Mouse (Mus musculus) stomach, embryonic 16.5 days (tissue): Measurements from ENCODE around the gene Itga10. TPM values are rescaled to one million over a fixed set of nuclear protein-coding genes. Genes with fewer than 3 reads are reported as not detected.
"Not testable (repeated sequence)": the region's sequence is repeated elsewhere in the genome, so short reads cannot be mapped to it uniquely, and the experiment has no call there.

ENCODE experiments used
- ATAC-seq: fragments of 200-750 bp; cut with Nextera tagmentation; 2 replicates; pipeline ENCODE4 v1.8.0; 2017; ENCODE audit warnings: moderate number of reproducible peaks, moderate TSS enrichment; ENCODE audit not compliant: insufficient read depth, low FRiP score
- H3K27ac ChIP-seq: fragments of 300-500 bp; sonication (generic); 2 replicates; pipeline ENCODE4 v1.5.1; 2014; ENCODE audit warnings: low read length
- H3K27me3 ChIP-seq: fragments of 300-500 bp; sonication (generic); 2 replicates; pipeline ENCODE4 v1.6.1; 2014; ENCODE audit warnings: low read length, control low read depth, mixed read lengths; ENCODE audit not compliant: control insufficient read depth, insufficient read depth
- H3K36me3 ChIP-seq: fragments of 300-500 bp; sonication (generic); 2 replicates; pipeline ENCODE4 v1.6.1; 2014; ENCODE audit warnings: low read length; ENCODE audit not compliant: control insufficient read depth, insufficient read depth
- H3K4me1 ChIP-seq: fragments of 300-500 bp; sonication (generic); 2 replicates; pipeline ENCODE4 v1.6.1; 2014; ENCODE audit warnings: low read length, control low read depth, mixed read lengths; ENCODE audit not compliant: control insufficient read depth, insufficient read depth
- H3K4me2 ChIP-seq: fragments of 300-500 bp; sonication (generic); 2 replicates; pipeline ENCODE4 v1.6.1; 2014; ENCODE audit warnings: low read depth, low read length, mixed read lengths
- H3K4me3 ChIP-seq: fragments of 300-500 bp; sonication (generic); replicated peaks from 2 replicates; pipeline ENCODE4 v1.5.1; 2014; ENCODE audit warnings: mild to moderate bottlenecking, low read length
- H3K9ac ChIP-seq: fragments of 300-500 bp; sonication (generic); 2 replicates; pipeline ENCODE4 v1.6.1; 2014; ENCODE audit warnings: low read length
- H3K9me3 ChIP-seq: fragments of 300-500 bp; sonication (generic); replicated peaks from 2 replicates; pipeline ENCODE4 v1.6.1; 2016; ENCODE audit warnings: low read length, control low read depth; ENCODE audit not compliant: control insufficient read depth
- WGBS: fragments of 180-500 bp; shearing (Covaris S2); extraction: QIAGEN DNeasy Blood & Tissue Kit; methylation state at CpG from one replicate; pipeline ENCODE4 v1.1.7; 2014; 5-methylcytosine and 5-hydroxymethylcytosine counted together
- polyA plus RNA-seq: library from polyadenylated mRNA; unstranded; fragments of >200 nt; fragmentation: Nextera tagmentation; extraction: Ambion mirVana; gene quantifications from 2 replicates; pipeline ENCODE4 v1.2.1, GENCODE M21; 2015

Gene Itga10
- polyA plus RNA-seq, 1 experiment from 2014 or later, result 0.85 TPM

GRCm38 (mm10) chr3:96600639-96601250 is 44.6 kb upstream of the Itga10 start, which contains the start of gene Lix1l:
Gene Lix1l (plus strand): TSS chr3:96601149.
- H3K9me3 ChIP-seq, result no peaks in the 10 kb centered on the region
- peak within 1 kb of the TSS; percentile 88 for H3K9ac ChIP-seq
- under 1% methylated on average over 27 of the region's 27 CpGs for whole genome bisulfite sequencing
- H3K36me3 ChIP-seq, result no peaks in the 10 kb centered on the region
- H3K27me3 ChIP-seq, result no peaks in the 10 kb centered on the region; the same call in 1 of the 2 replicates
- ATAC-seq, result peak; percentile 91
- peak within 1 kb of the TSS; percentile 71 for H3K4me3 ChIP-seq
- peak within 1 kb of the TSS; percentile 64 for H3K4me2 ChIP-seq
- H3K27ac ChIP-seq, result peak within 1 kb of the TSS; percentile 97
- peaks cover 34% of the 10 kb centered on the region for H3K4me1 ChIP-seq

- Histone ChIP-seq H3K4me3 (peak overlapping the region; percentile 71), H3K9me3 (no peaks in the 10 kb centered on the region), H3K9ac (peak overlapping the region; percentile 88), H3K4me2 (peak overlapping the region; percentile 64), H3K27ac (peak overlapping the region; percentile 97), H3K27me3 (no peaks in the 10 kb centered on the region), H3K4me1 (peaks cover 29% of the 10 kb centered on the region), H3K36me3 (no peaks in the 10 kb centered on the region)
- ATAC-seq, result peak; percentile 54
- WGBS, result under 1% methylated on average over 28 of the region's 40 CpGs
Measured at GRCm38 (mm10) chr3:96601251-96601787, 44.1 kb upstream of the Itga10 start.

- Histone ChIP-seq H3K9me3 (no peaks in the 10 kb centered on the region), H3K4me1 (peaks cover 22% of the 10 kb centered on the region), H3K27me3 (no peaks in the 10 kb centered on the region), H3K4me3 (peak overlapping the region; percentile 71), H3K27ac (peak overlapping the region; percentile 97), H3K4me2 (peak overlapping the region; percentile 64), H3K36me3 (no peaks in the 10 kb centered on the region), H3K9ac (peak overlapping the region; percentile 88)
- ATAC-seq, result no peak
- WGBS, result 29% methylated on average over 10 of the region's 10 CpGs
Measured at GRCm38 (mm10) chr3:96601941-96602703, 43.3 kb upstream of the Itga10 start.

- H3K9me3 ChIP-seq, result no peaks in the 10 kb centered on the region
- H3K4me1 ChIP-seq, result peaks cover 20% of the 10 kb centered on the region
- H3K27ac ChIP-seq, result peak overlapping the region; percentile 97
- H3K4me3 ChIP-seq, result peak overlapping the region; percentile 71
- no peak for ATAC-seq
- 29% methylated on average over 5 of the region's 5 CpGs for WGBS
- H3K4me2 ChIP-seq, result peak overlapping the region; percentile 64
- no peaks in the 10 kb centered on the region for H3K27me3 ChIP-seq
- peak overlapping the region; percentile 88 for H3K9ac ChIP-seq
- no peaks in the 10 kb centered on the region for H3K36me3 ChIP-seq
Measured at GRCm38 (mm10) chr3:96602704-96603084, 42.7 kb upstream of the Itga10 start.

GRCm38 (mm10) chr3:96603311-96603710 is 42.1 kb upstream of the Itga10 start:
- no peaks in the 10 kb centered on the region for H3K27me3 ChIP-seq
- peaks cover 18% of the 10 kb centered on the region; the same call in 1 of the 2 replicates for H3K4me1 ChIP-seq
- H3K36me3 ChIP-seq, result no peaks in the 10 kb centered on the region
- H3K27ac ChIP-seq, result peak overlapping the region; percentile 97
- 49% methylated on average over 5 of the region's 5 CpGs for WGBS
- ATAC-seq, result no peak
- peak overlapping the region; percentile 64 for H3K4me2 ChIP-seq
- no peaks in the 10 kb centered on the region for H3K9me3 ChIP-seq
- H3K4me3 ChIP-seq, result peak overlapping the region; percentile 71
- no peak overlapping the region for H3K9ac ChIP-seq

GRCm38 (mm10) chr3:96606007-96606406 is 39.4 kb upstream of the Itga10 start:
- H3K9ac ChIP-seq, H3K4me2 ChIP-seq, H3K9me3 ChIP-seq, H3K27ac ChIP-seq, ATAC-seq, H3K27me3 ChIP-seq, H3K36me3 ChIP-seq, H3K4me1 ChIP-seq, H3K4me3 ChIP-seq: not testable (repeated sequence)
- WGBS, result 93% methylated on average over 3 of the region's 4 CpGs

GRCm38 (mm10) chr3:96606618-96607017 is 38.8 kb upstream of the Itga10 start:
- Histone ChIP-seq H3K36me3 (no peaks in the 10 kb centered on the region), H3K9ac (no peak overlapping the region), H3K4me3 (no peak overlapping the region), H3K27me3 (no peaks in the 10 kb centered on the region), H3K4me1 (peaks cover 8% of the 10 kb centered on the region; the same call in 1 of the 2 replicates), H3K27ac (no peak overlapping the region), H3K4me2 (no peak overlapping the region), H3K9me3 (no peaks in the 10 kb centered on the region)
- ATAC-seq, result no peak
- 85% methylated on average over 4 of the region's 4 CpGs for WGBS

GRCm38 (mm10) chr3:96617941-96618340 is 27.4 kb upstream of the Itga10 start:
- WGBS, result 88% methylated on average over 3 of the region's 3 CpGs
- H3K36me3 ChIP-seq, result 0 out of 2 replicates have a peak, but pooled peaks cover 3% of the 10 kb centered on the region
- no peak overlapping the region for H3K9ac ChIP-seq
- no peak overlapping the region for H3K4me3 ChIP-seq
- no peaks in the 10 kb centered on the region for H3K27me3 ChIP-seq
- no peak overlapping the region for H3K4me2 ChIP-seq
- H3K9me3 ChIP-seq, result no peaks in the 10 kb centered on the region
- no peaks in the 10 kb centered on the region for H3K4me1 ChIP-seq
- ATAC-seq, result no peak
- H3K27ac ChIP-seq, result no peak overlapping the region

- Histone ChIP-seq H3K9ac (no peak overlapping the region), H3K27me3 (no peaks in the 10 kb centered on the region), H3K4me1 (no peaks in the 10 kb centered on the region), H3K36me3 (peaks cover 10% of the 10 kb centered on the region; the same call in 1 of the 2 replicates), H3K27ac (no peak overlapping the region), H3K4me2 (no peak overlapping the region), H3K9me3 (no peaks in the 10 kb centered on the region), H3K4me3 (no peak overlapping the region)
- no peak for ATAC-seq
- 94% methylated on average over 4 of the region's 4 CpGs for WGBS
Measured at GRCm38 (mm10) chr3:96623201-96623600, 22.2 kb upstream of the Itga10 start.
